Mouse (Mus musculus): ENCODE measurements around the gene Synj2.

DNA sequence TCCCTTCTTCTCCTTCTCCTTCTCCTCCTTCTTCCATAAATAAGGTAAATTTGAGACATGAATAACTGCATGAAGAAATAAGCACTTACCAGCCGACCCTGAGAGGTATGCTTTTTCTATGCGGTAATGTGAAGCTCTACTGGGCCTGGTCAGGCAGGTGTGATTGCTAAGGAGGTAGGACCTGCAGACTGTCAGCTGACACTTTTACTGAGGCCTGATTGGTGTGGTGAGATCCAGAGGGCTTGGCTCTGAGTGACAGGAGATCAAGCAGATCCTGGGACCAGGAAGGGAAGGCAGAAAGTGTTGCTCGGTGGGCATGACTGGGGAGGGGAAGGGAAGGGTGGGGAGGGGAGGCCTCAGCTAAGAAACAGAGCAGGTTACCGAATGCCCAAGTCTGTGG is 45.0 kb upstream of the Synj2 start:
- TF ChIP-seq POLR2A (IDR thresholded peaks at IDR 0.05; ENCODE audit: insufficient read depth, low read length) (no peak), CTCF (IDR thresholded peaks at IDR 0.05; ENCODE audit: low read depth, low read length) (no peak)
